Mouse (Mus musculus): ENCODE data around the gene Prkcz.

- TF ChIP-seq CTCF (IDR thresholded peaks at IDR 0.05; ENCODE audit: low read depth): no peak
- TF ChIP-seq EP300 (IDR thresholded peaks at IDR 0.05; ENCODE audit: low read depth): no peak
Measured at GRCm38 (mm10) chr4:155298826-155299225, 62.3 kb downstream of the Prkcz start.
